Mouse (Mus musculus) retina, adult 2 months (tissue): ENCODE data around the gene Krt9.

Experiments used
- DNase-seq: peaks from one replicate; pipeline ENCODE4 v3.0.0-alpha.2; 2012; ENCODE audit warnings: low read depth, low spot score

The Krt9 gene

GRCm38 (mm10) chr11:100148615-100149330, 44.3 kb downstream of the Krt9 start, which contains the start of gene Krt19:
Krt19 (minus strand) TSS chr11:100148665.
- no peak for DNase-seq

- DNase-seq, result no peak
Measured at GRCm38 (mm10) chr11:100147566-100148353, 45.3 kb downstream of the Krt9 start.

GRCm38 (mm10) chr11:100145858-100146560, 47.0 kb downstream of the Krt9 start:
- no peak for DNase-seq

GRCm38 (mm10) chr11:100145104-100145503, 47.9 kb downstream of the Krt9 start:
- DNase-seq, result no peak

DNA sequence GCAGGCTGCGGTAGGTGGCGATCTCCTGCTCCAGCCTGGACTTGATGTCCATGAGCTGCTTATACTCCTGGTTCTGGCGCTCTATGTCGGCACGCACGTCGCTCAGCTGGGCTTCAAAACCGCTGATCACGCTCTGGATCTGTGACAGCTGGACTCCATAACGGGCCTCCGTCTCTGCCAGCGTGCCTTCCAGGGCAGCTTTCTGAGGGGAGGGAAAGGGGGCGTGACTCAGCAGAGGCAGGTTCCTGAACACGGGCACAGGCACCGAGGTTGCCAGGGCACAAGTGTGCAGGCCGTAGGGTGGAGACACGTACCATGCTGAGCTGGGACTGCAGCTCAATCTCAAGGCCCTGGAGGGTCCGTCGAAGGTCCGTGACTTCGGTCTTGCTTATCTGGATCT, 52.1 kb downstream of the Krt9 start:
- DNase-seq, result no peak

DNA sequence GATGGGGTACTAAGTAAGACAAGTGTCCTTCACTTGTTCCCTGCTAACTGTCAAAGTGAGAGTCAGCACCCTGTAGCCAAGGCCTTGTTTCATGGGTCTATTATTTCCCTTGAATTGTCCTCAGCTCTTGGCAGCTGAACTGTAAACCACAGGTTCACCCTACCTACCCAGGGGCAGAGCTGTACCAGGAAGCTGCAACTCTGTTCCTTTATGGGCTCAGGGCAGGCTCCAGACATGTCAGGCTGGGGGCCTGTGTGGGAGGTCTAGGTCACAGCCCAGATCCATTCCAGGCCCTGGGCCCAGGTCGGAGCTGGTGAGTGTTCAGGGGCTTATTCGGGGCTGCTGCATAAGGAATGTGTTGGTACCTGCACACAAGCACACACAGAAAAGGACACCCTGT, 53.7 kb downstream of the Krt9 start:
- DNase-seq, result no peak

- DNase-seq, result no peak
Measured at GRCm38 (mm10) chr11:100138809-100139208, 54.2 kb downstream of the Krt9 start.

- no peak for DNase-seq
Measured at GRCm38 (mm10) chr11:100137693-100138092, 55.4 kb downstream of the Krt9 start.
